ENCODE assay signal across 16 mouse cellular contexts in the genomic region with DNA sequence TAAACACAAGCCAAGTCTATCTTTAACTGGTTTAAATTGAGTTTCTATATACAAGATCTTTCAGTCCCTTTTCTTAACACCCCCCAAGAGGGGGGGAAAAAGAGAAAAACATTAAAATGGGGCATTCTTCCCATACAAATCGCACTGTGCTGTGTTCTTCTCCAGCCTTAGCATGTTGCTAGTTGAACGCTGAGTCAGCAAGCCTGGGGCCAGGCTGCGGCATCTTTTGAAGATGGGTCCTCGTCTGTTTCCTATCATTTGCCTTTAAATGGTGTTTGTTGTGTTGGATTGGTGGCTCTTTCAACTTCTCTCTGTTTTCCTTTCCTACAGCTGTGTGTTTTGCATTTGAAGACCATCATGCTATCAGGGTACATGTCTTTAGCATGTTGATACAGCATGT.
"Had no signal": no experiment of that assay in that cellular context is flagged by ENCODE, and none has a peak within 500 bp of the region (broad histone marks: within the 10 kb centered on the region; RNA-seq: fewer than 3 reads in every experiment).

No protein-coding gene starts in this region.

- H3K9me3 ChIP-seq: neural tube, embryonic 12.5 days; neural tube, embryonic 13.5 days; neural tube, embryonic 15.5 days; stomach, embryonic 15.5 days had no signal

- DNase-seq: retina, postnatal 1 day; right cerebral cortex, adult 18-20 months; right cerebral cortex, postnatal 14 days; right cerebral cortex, postnatal 25 days; right cerebral cortex, postnatal 4 days; spleen, adult 18-20 months; thymus, adult 18-20 months; thymus, postnatal 14 days; thymus, postnatal 25 days; thymus, postnatal 36 days; thymus, postnatal 4 days had no signal

- H3K4me2 ChIP-seq: neural tube, embryonic 12.5 days; neural tube, embryonic 13.5 days; neural tube, embryonic 15.5 days; stomach, embryonic 15.5 days had no signal

- H3K4me3 ChIP-seq: neural tube, embryonic 12.5 days; neural tube, embryonic 13.5 days; neural tube, embryonic 15.5 days; stomach, embryonic 15.5 days had no signal

- H3K36me3 ChIP-seq: neural tube, embryonic 13.5 days; neural tube, embryonic 15.5 days had no signal

- H3K9ac ChIP-seq: neural tube, embryonic 12.5 days; neural tube, embryonic 13.5 days; neural tube, embryonic 15.5 days; stomach, embryonic 15.5 days had no signal

- H3K4me1 ChIP-seq: neural tube, embryonic 12.5 days; neural tube, embryonic 13.5 days; neural tube, embryonic 15.5 days; stomach, embryonic 15.5 days had no signal

- H3K27me3 ChIP-seq: neural tube, embryonic 12.5 days; neural tube, embryonic 13.5 days; neural tube, embryonic 15.5 days; stomach, embryonic 15.5 days had no signal

- H3K27ac ChIP-seq: neural tube, embryonic 12.5 days; neural tube, embryonic 13.5 days; neural tube, embryonic 15.5 days; stomach, embryonic 15.5 days; stomach, postnatal 0 days had no signal
